Mouse (Mus musculus) midbrain, embryonic 11.5 days (tissue): ENCODE data around the gene 4930449I24Rik. TPM values are rescaled to one million over a fixed set of nuclear protein-coding genes. Genes with fewer than 3 reads are reported as not detected.
"Not testable (repeated sequence)": the region's sequence is repeated elsewhere in the genome, so short reads cannot be mapped to it uniquely, and the experiment has no call there.

Experiments used
- ATAC-seq: fragments of 200-750 bp; cut with Nextera tagmentation; 2 replicates; pipeline ENCODE4 v1.8.0; 2017; ENCODE audit warnings: moderate TSS enrichment, moderate library complexity; ENCODE audit not compliant: low FRiP score
- DNase-seq: peaks from one replicate; pipeline ENCODE4 v3.0.0; 2015; ENCODE audit warnings: low spot score; ENCODE audit errors: missing footprints
- H3K27ac ChIP-seq: fragments of 300-500 bp; sonication (generic); 2 replicates; pipeline ENCODE4 v1.5.1; 2014; ENCODE audit warnings: low read depth, low read length
- H3K27me3 ChIP-seq: fragments of 300-500 bp; sonication (generic); 2 replicates; pipeline ENCODE4 v1.6.1; 2014; ENCODE audit warnings: mild to moderate bottlenecking, low read length, moderate library complexity, mixed read lengths; ENCODE audit not compliant: control insufficient read depth, insufficient read depth
- H3K36me3 ChIP-seq: fragments of 300-500 bp; sonication (generic); 2 replicates; pipeline ENCODE4 v1.6.1; 2014; ENCODE audit warnings: mild to moderate bottlenecking, low read length, moderate library complexity, mixed read lengths; ENCODE audit not compliant: control insufficient read depth, insufficient read depth
- H3K4me1 ChIP-seq: fragments of 300-500 bp; sonication (generic); 2 replicates; pipeline ENCODE4 v1.6.1; 2014; ENCODE audit warnings: low read length; ENCODE audit not compliant: control insufficient read depth, insufficient read depth
- H3K4me2 ChIP-seq: fragments of 300-500 bp; sonication (generic); 2 replicates; pipeline ENCODE4 v1.6.1; 2014; ENCODE audit warnings: mild to moderate bottlenecking, moderate library complexity
- H3K4me3 ChIP-seq: fragments of 300-500 bp; sonication (generic); 2 replicates; pipeline ENCODE4 v1.5.1; 2014; ENCODE audit warnings: low read depth, low read length
- H3K9ac ChIP-seq: fragments of 300-500 bp; sonication (generic); 2 replicates; pipeline ENCODE4 v1.6.1; 2014; ENCODE audit warnings: low read length
- H3K9me3 ChIP-seq: fragments of 300-500 bp; sonication (generic); 2 replicates; pipeline ENCODE4 v1.6.1; 2016; ENCODE audit warnings: low read length; ENCODE audit not compliant: control insufficient read depth
- WGBS: fragments of 180-500 bp; shearing (Covaris S2); extraction: QIAGEN DNeasy Blood & Tissue Kit; methylation state at CpG from one replicate; pipeline ENCODE4 v1.1.7; 2014; 5-methylcytosine and 5-hydroxymethylcytosine counted together
- polyA plus RNA-seq: library from polyadenylated mRNA; unstranded; fragments of >200 nt; fragmentation: Nextera tagmentation; extraction: Ambion mirVana; gene quantifications from 2 replicates; pipeline ENCODE4 v1.2.1, GENCODE M21; 2014

Gene 4930449I24Rik
- not detected in 2 replicates for polyA plus RNA-seq

GRCm38 (mm10) chr5:146502099-146502498, at the start of gene 4930449I24Rik:
4930449I24Rik (plus strand) TSS chr5:146502399.
- not testable (repeated sequence) for H3K9me3 ChIP-seq, ATAC-seq
- no CpG with 5 or more reads among the region's 5 CpGs for WGBS

DNA sequence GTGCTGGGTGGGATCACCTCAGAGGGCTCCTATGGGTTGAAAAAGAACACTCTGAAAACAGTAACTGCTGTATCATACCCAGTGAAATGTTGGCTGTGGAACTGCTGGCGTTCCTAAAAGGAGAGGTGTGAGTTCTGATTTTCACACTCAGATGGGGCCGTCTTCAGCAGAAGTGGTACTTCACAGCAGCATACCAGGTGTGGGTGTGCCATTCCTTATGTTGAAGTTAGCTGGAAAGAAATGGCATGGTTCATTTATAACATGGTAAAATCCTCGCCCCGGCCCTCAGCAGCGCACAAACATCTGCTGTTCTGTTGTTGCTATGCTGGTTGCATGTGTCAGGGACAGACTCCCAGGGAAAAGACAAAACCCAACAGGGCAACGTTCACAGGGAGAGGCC, 48.6 kb upstream of the 4930449I24Rik start:
- WGBS = 92% methylated on average over 6 of the region's 6 CpGs
- no peaks in the 10 kb centered on the region for H3K9me3 ChIP-seq
- H3K4me1 ChIP-seq = no peaks in the 10 kb centered on the region
- H3K27me3 ChIP-seq = no peaks in the 10 kb centered on the region
- DNase-seq = no peak
- H3K4me3 ChIP-seq = no peak overlapping the region
- ATAC-seq = no peak
- no peak overlapping the region for H3K4me2 ChIP-seq
- no peaks in the 10 kb centered on the region for H3K36me3 ChIP-seq
- H3K27ac ChIP-seq = no peak overlapping the region
- H3K9ac ChIP-seq = no peak overlapping the region

More at GRCm38 (mm10) chr5:146502099-146502498, at the start of gene 4930449I24Rik:
- not testable (repeated sequence) for H3K4me1 ChIP-seq, H3K27ac ChIP-seq, H3K4me3 ChIP-seq, H3K9ac ChIP-seq, H3K4me2 ChIP-seq, H3K27me3 ChIP-seq, H3K36me3 ChIP-seq, DNase-seq

GRCm38 (mm10) chr5:146461612-146462011, 40.6 kb upstream of the 4930449I24Rik start:
- ATAC-seq = no peak
- Histone ChIP-seq H3K4me2 (no peak overlapping the region), H3K36me3 (peaks cover 2% of the 10 kb centered on the region; the same call in 1 of the 2 replicates), H3K27ac (no peak overlapping the region), H3K4me1 (no peaks in the 10 kb centered on the region), H3K9me3 (no peaks in the 10 kb centered on the region), H3K27me3 (no peaks in the 10 kb centered on the region), H3K4me3 (no peak overlapping the region), H3K9ac (no peak overlapping the region)
- no peak for DNase-seq
- WGBS = 87% methylated on average over 8 of the region's 8 CpGs

DNA sequence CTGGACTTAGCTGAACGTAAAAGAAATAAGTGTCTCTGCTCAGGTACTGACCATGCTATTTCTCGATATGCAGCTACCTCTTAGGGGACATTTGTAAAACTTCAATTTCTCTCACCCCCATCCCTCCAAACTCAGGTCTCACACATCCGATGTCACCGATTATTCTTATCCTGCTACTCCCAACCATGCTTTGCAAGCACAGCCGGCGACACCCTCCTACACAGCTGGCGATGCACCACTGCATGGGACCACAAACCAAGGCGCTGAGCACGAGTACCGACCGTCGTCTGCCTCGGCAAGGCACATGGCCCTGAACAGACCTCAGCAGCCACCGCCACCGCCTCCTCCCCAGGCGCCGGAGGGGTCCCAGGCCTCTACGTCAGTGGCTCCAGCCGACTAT, 35.5 kb upstream of the 4930449I24Rik start:
- H3K36me3 ChIP-seq = 0 out of 2 replicates have a peak, but pooled peaks cover 4% of the 10 kb centered on the region
- H3K9ac ChIP-seq = no peak overlapping the region
- DNase-seq = no peak
- no peaks in the 10 kb centered on the region for H3K4me1 ChIP-seq
- no peak overlapping the region for H3K4me2 ChIP-seq
- H3K27me3 ChIP-seq = no peaks in the 10 kb centered on the region
- no peak overlapping the region for H3K4me3 ChIP-seq
- H3K27ac ChIP-seq = no peak overlapping the region
- no peaks in the 10 kb centered on the region for H3K9me3 ChIP-seq
- WGBS = 95% methylated on average over 19 of the region's 19 CpGs
- ATAC-seq = no peak

- Histone ChIP-seq H3K4me3 (no peak overlapping the region), H3K27ac (no peak overlapping the region), H3K9ac (no peak overlapping the region), H3K4me1 (no peaks in the 10 kb centered on the region), H3K36me3 (0 out of 2 replicates have a peak, but pooled peaks cover 4% of the 10 kb centered on the region), H3K9me3 (no peaks in the 10 kb centered on the region), H3K27me3 (no peaks in the 10 kb centered on the region), H3K4me2 (no peak overlapping the region)
- WGBS = 96% methylated on average over 9 of the region's 9 CpGs
- DNase-seq (no peak), ATAC-seq (no peak)
Observed at GRCm38 (mm10) chr5:146468311-146468710, 33.9 kb upstream of the 4930449I24Rik start.

DNA sequence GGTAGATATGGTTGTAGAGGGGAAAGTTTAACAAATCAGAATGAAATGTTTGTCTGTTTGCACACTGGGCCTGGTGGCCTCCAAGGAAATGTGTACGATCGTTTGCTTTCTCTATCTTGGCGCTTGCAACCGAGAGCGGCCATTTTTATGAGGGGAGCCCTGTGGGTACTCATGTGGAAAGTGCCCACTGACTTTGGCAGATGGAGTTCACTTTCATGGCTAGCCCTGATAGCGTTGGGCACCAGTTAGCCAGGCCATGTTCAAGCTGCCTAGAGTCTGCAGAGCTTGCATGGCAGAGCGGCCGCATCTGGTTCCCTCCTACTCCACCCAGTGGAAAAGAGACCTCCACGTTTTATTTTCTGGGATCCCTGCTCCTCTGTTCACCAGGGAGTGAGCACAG, 31.4 kb upstream of the 4930449I24Rik start:
- WGBS = 91% methylated on average over 9 of the region's 9 CpGs

GRCm38 (mm10) chr5:146471311-146471710, 30.9 kb upstream of the 4930449I24Rik start:
- Histone ChIP-seq H3K27me3 (no peaks in the 10 kb centered on the region), H3K4me3 (no peak overlapping the region), H3K36me3 (0 out of 2 replicates have a peak, but pooled peaks cover 4% of the 10 kb centered on the region), H3K9ac (no peak overlapping the region), H3K4me1 (no peaks in the 10 kb centered on the region), H3K4me2 (no peak overlapping the region), H3K9me3 (no peaks in the 10 kb centered on the region), H3K27ac (no peak overlapping the region)
- ATAC-seq = no peak
- no peak for DNase-seq
- 91% methylated on average over 5 of the region's 5 CpGs for WGBS

More for the DNA sequence above, 31.4 kb upstream of the 4930449I24Rik start:
- Histone ChIP-seq H3K4me3 (no peak overlapping the region), H3K9me3 (no peaks in the 10 kb centered on the region), H3K4me2 (no peak overlapping the region), H3K36me3 (0 out of 2 replicates have a peak, but pooled peaks cover 4% of the 10 kb centered on the region), H3K27me3 (no peaks in the 10 kb centered on the region), H3K9ac (no peak overlapping the region), H3K4me1 (no peaks in the 10 kb centered on the region), H3K27ac (no peak overlapping the region)
- DNase-seq (no peak), ATAC-seq (no peak)

GRCm38 (mm10) chr5:146471821-146472220, 30.4 kb upstream of the 4930449I24Rik start:
- no peaks in the 10 kb centered on the region for H3K4me1 ChIP-seq
- H3K4me2 ChIP-seq = no peak overlapping the region
- H3K9ac ChIP-seq = no peak overlapping the region
- 91% methylated on average over 12 of the region's 12 CpGs for WGBS
- no peak overlapping the region for H3K27ac ChIP-seq
- DNase-seq = no peak
- H3K27me3 ChIP-seq = no peaks in the 10 kb centered on the region
- no peak overlapping the region for H3K4me3 ChIP-seq
- H3K9me3 ChIP-seq = no peaks in the 10 kb centered on the region
- no peak for ATAC-seq
- H3K36me3 ChIP-seq = 0 out of 2 replicates have a peak, but pooled peaks cover 4% of the 10 kb centered on the region

DNA sequence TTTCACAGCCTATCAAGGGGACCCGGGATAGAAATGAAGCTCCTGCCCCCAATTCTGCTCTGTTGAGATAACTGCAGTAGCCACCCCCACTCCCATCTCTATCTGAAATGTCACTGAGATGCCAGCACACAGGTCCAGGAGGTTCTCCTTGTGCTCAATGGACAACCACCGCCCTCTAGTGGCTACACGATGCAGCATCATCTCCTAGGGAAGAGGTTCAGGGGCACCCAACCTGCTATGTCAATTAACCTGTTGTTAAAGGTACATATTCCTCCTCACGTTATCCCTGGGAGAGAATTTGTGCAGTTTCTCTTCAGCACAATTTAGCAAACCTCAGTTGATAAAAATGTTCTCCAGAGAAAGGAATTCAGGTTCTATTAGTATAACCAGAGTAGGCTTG, 22.6 kb upstream of the 4930449I24Rik start:
- not testable (repeated sequence) for H3K9me3 ChIP-seq, H3K27me3 ChIP-seq, ATAC-seq, H3K4me3 ChIP-seq, H3K9ac ChIP-seq, H3K4me2 ChIP-seq, H3K4me1 ChIP-seq, H3K36me3 ChIP-seq, H3K27ac ChIP-seq
- peak; percentile 82 for DNase-seq
- 8% methylated on average over 4 of the region's 4 CpGs for WGBS
